In genomic region chr7:3204628-3205027, GRCm38 (mm10) we compare ENCODE assay signal across 35 mouse cellular contexts. TPM values are rescaled to one million over a fixed set of nuclear protein-coding genes. Genes with fewer than 3 reads are reported as not detected.
DNase-seq lines count a peak whose midpoint lies in the region; ATAC-seq and TF ChIP-seq lines count a peak whose summit lies in the region.
"Had no signal": no experiment of that assay in that cellular context is flagged by ENCODE, and none has a peak within 500 bp of the region (broad histone marks: within the 10 kb centered on the region; RNA-seq: fewer than 3 reads in every experiment).

No protein-coding gene starts in this region.

- H3K4me3 ChIP-seq in layer of hippocampus, adult 2 months = no peak overlapping the region
- H3K4me3 ChIP-seq in kidney, embryonic 16.5 days (ENCODE audit: low read length) = no peak overlapping the region
- H3K4me3 ChIP-seq: embryonic facial prominence, embryonic 10.5 days; embryonic facial prominence, embryonic 13.5 days; erythroblast, embryonic 14.5 days; forebrain, embryonic 12.5 days; forebrain, embryonic 15.5 days; heart, adult 2 months; heart, embryonic 10.5 days; heart, embryonic 13.5 days had no signal

- DNase-seq in layer of hippocampus, adult 2 months (ENCODE audit: low spot score in 2 of 2) = no peak
- DNase-seq in layer of hippocampus, postnatal 25 days (ENCODE audit: extremely low spot score in 1 of 2, low spot score in 1 of 2) = no peak
- DNase-seq in ES-CJ7 (ENCODE audit: low read depth, low spot score) = peak; percentile 77
- peak; percentile 61 for DNase-seq in ZHBTc4 (ENCODE audit: low read depth, low spot score)
- no peak for DNase-seq in thymus, postnatal 4 days
- DNase-seq in urinary bladder, adult 18-20 months (ENCODE audit: low spot score in 2 of 2) = no peak
- DNase-seq: adrenal gland, adult 2 months; adrenal gland, postnatal 14 days; cerebellum, adult 11 months; cerebellum, adult 2 months; cerebellum, postnatal 10 days; cerebellum, postnatal 36 days; embryo, embryonic 11 days; gastrocnemius, postnatal 25 days; heart, adult 2 months; heart, postnatal 14 days; heart, postnatal 4 days had no signal

- TF ChIP-seq CTCF in layer of hippocampus, adult 2 months (conservative IDR thresholded peaks at IDR 0.05) = peak; percentile 25

- no peak overlapping the region for H3K27ac ChIP-seq in layer of hippocampus, adult 2 months
- no peak overlapping the region for H3K27ac ChIP-seq in kidney, embryonic 16.5 days (ENCODE audit: low read length)
- H3K27ac ChIP-seq: embryonic facial prominence, embryonic 10.5 days; embryonic facial prominence, embryonic 13.5 days; forebrain, embryonic 12.5 days; forebrain, embryonic 15.5 days; heart, adult 2 months; heart, embryonic 10.5 days; heart, embryonic 13.5 days; hindbrain, embryonic 14.5 days; hindbrain, postnatal 0 days had no signal

- WGBS in kidney, embryonic 16.5 days = 89% methylated on average over 4 of the region's 4 CpGs

- no peak for ATAC-seq in granulocyte monocyte progenitor cell, adult 5-6 weeks (replicated peaks; ENCODE audit: poor library complexity, severe bottlenecking)
- no peak for ATAC-seq in kidney, embryonic 16.5 days (ENCODE audit: low FRiP score, low TSS enrichment)
- ATAC-seq: CD4-positive, CD25-positive, alpha-beta regulatory T cell, adult 4 months; forebrain, embryonic 15.5 days; hindbrain, postnatal 0 days; inflammation-experienced regulatory T-cells, adult 6 months had no signal

- no peaks in the 10 kb centered on the region for H3K27me3 ChIP-seq in kidney, embryonic 16.5 days (ENCODE audit: insufficient read depth, low read length)
- H3K27me3 ChIP-seq: embryonic facial prominence, embryonic 13.5 days; forebrain, embryonic 12.5 days; forebrain, embryonic 15.5 days; heart, embryonic 13.5 days had no signal

- no peaks in the 10 kb centered on the region for H3K4me1 ChIP-seq in kidney, embryonic 16.5 days (ENCODE audit: insufficient read depth, low read length)
- H3K4me1 ChIP-seq: forebrain, embryonic 12.5 days; forebrain, embryonic 15.5 days had no signal

- H3K36me3 ChIP-seq in kidney, embryonic 16.5 days (ENCODE audit: insufficient read depth, low read length) = no peaks in the 10 kb centered on the region
- H3K36me3 ChIP-seq: embryonic facial prominence, embryonic 10.5 days; embryonic facial prominence, embryonic 13.5 days; forebrain, embryonic 12.5 days; forebrain, embryonic 15.5 days; heart, embryonic 10.5 days; heart, embryonic 13.5 days had no signal

- H3K9ac ChIP-seq in kidney, embryonic 16.5 days (replicated peaks; ENCODE audit: low read length) = no peak overlapping the region
- H3K9ac ChIP-seq: embryonic facial prominence, embryonic 13.5 days; forebrain, embryonic 12.5 days; forebrain, embryonic 15.5 days; heart, embryonic 13.5 days; hindbrain, embryonic 14.5 days had no signal

- H3K9me3 ChIP-seq in kidney, embryonic 16.5 days (ENCODE audit: low read length) = no peaks in the 10 kb centered on the region
- H3K9me3 ChIP-seq: embryonic facial prominence, embryonic 10.5 days; embryonic facial prominence, embryonic 13.5 days; forebrain, embryonic 12.5 days; forebrain, embryonic 15.5 days; heart, embryonic 10.5 days; heart, embryonic 13.5 days had no signal

- no peak overlapping the region for H3K4me2 ChIP-seq in kidney, embryonic 16.5 days (replicated peaks; ENCODE audit: low read depth, low read length)
- H3K4me2 ChIP-seq: embryonic facial prominence, embryonic 13.5 days; forebrain, embryonic 12.5 days; forebrain, embryonic 15.5 days; heart, embryonic 13.5 days; hindbrain, embryonic 14.5 days had no signal

RNA-seq across cellular contexts. Expression of gene AU018091, which starts 35.6 kb away (rescaled TPM):
- total RNA-seq in layer of hippocampus, adult 2 months (2021) = not detected
- not detected for total RNA-seq in layer of hippocampus, postnatal 25 days (2021)
- total RNA-seq in granulocyte monocyte progenitor cell, adult 5-6 weeks (2014; fragmentation: Nextera tagmentation) = not detected in 2 replicates
- total RNA-seq in granulocyte monocyte progenitor cell, adult 5-6 weeks (2017) = not detected in 2 replicates
- polyA plus RNA-seq in kidney, embryonic 16.5 days (2015; fragmentation: Nextera tagmentation; extraction: Ambion mirVana) = not detected in 2 replicates
- total RNA-seq: adrenal gland, adult 2 months; adrenal gland, postnatal 14 days; adrenal gland, postnatal 4 days; gastrocnemius, adult 8-10 months; gastrocnemius, postnatal 25 days; heart, adult 2 months; heart, postnatal 14 days; heart, postnatal 4 days; hindbrain, postnatal 0 days had no signal
- polyA plus RNA-seq: adrenal gland, adult 2 months; CD4-positive, CD25-positive, alpha-beta regulatory T cell, adult 4 months; cerebellum, adult 2 months; cortical plate, adult 2 months; erythroblast, embryonic 14.5 days; forebrain, embryonic 15.5 days; gonadal fat pad, adult 2 months; heart, adult 2 months; heart, embryonic 13.5 days; heart, embryonic 16.5 days; hindbrain, embryonic 14.5 days; hindbrain, postnatal 0 days; inflammation-experienced regulatory T-cells, adult 6 months had no signal

RNA-seq across cellular contexts. Expression of gene Nlrp12, which starts 44.9 kb away (rescaled TPM):
- total RNA-seq in layer of hippocampus, adult 2 months (2021) = not detected
- total RNA-seq in layer of hippocampus, postnatal 25 days (2021) = under 1 TPM in 1 of 2 experiments, not detected in 1; 0.05 TPM
- total RNA-seq in granulocyte monocyte progenitor cell, adult 5-6 weeks (2014; fragmentation: Nextera tagmentation) = 3.4 TPM in 1 of 2 replicates, not detected in the other
- total RNA-seq in granulocyte monocyte progenitor cell, adult 5-6 weeks (2017) = 2.1 and 3.2 TPM in 2 replicates
- polyA plus RNA-seq in kidney, embryonic 16.5 days (2015; fragmentation: Nextera tagmentation; extraction: Ambion mirVana) = not detected in 2 replicates
- total RNA-seq: adrenal gland, adult 2 months; gastrocnemius, adult 8-10 months; gastrocnemius, postnatal 25 days; heart, postnatal 14 days had no signal
- polyA plus RNA-seq: CD4-positive, CD25-positive, alpha-beta regulatory T cell, adult 4 months; cerebellum, adult 2 months; embryonic facial prominence, embryonic 13.5 days; erythroblast, embryonic 14.5 days; forebrain, embryonic 12.5 days; forebrain, embryonic 15.5 days; heart, embryonic 10.5 days; heart, embryonic 13.5 days; heart, embryonic 16.5 days; inflammation-experienced regulatory T-cells, adult 6 months had no signal

Comparison
In these comparisons a context has a peak if more than half of its experiments do, and no peak if none do; other contexts are left out.
1. DNase-seq: peak in ES-CJ7 (single experiment) and ZHBTc4 (single experiment); none in layer of hippocampus, adult 2 months (0 of 2), layer of hippocampus, postnatal 25 days (0 of 2), thymus, postnatal 4 days (single experiment) and urinary bladder, adult 18-20 months (0 of 2).